Mouse (Mus musculus): ENCODE measurements around the gene Mdm2. TPM values are rescaled to one million over a fixed set of nuclear protein-coding genes. Genes with fewer than 3 reads are reported as not detected.
"Not testable (repeated sequence)": the region's sequence is repeated elsewhere in the genome, so short reads cannot be mapped to it uniquely, and the experiment has no call there.

The Mdm2 gene
- total and polyA plus RNA-seq, 2 experiments from 2014 or later: 24.6 to 28.9 TPM

DNA sequence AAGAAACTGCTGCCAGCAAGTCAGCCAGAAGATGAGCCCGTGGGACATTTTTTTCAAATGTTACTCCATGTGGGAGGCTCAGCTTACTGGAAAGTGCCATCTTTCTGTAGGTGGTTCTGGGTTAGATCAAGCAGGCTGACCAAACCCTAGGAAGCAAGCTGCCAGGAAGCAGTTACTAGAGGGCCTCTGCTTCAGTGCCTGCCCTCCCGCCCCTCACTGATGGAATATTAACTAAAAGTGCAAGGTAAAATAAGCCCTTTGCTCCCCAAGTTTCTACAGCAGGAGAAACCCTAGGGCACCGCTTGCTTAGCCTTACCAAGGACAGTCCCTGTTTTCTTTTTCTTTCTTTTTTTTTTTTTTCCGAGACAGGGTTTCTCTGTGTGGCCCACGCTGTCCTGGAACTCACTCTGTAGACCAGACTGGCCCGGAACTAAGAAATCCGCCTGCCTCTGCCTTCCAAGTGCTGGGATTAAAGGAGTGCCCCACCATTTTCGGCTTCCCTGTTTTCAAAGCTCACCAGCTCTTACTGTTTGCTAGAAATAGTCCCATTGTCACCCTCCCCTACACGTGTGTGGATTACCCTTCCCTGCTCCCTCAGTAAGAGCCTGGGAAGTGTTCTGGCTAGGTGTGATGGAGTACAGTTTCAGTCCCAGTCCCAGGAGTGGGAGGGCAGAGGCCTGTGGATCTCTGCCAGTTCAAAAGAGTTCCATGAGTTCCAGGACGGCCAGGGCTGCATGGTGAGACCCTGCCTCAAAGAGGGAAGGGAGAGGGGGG is 37.9 kb upstream of the Mdm2 start:
- 90% methylated on average over 10 of the region's 10 CpGs for WGBS
- Histone ChIP-seq H3K4me2 (ENCODE audit: low read depth, low read length) (no peak overlapping the region), H3K9ac (replicated peaks; ENCODE audit: low read length) (no peak overlapping the region), H3K27ac (no peak overlapping the region), H3K36me3 (ENCODE audit: insufficient read depth, low read length) (peaks cover 4% of the 10 kb centered on the region; the same call in 1 of the 2 replicates), H3K4me1 (ENCODE audit: insufficient read depth, low read length) (peaks cover 5% of the 10 kb centered on the region; the same call in 1 of the 2 replicates), H3K27me3 (ENCODE audit: insufficient read depth, low read length) (no peaks in the 10 kb centered on the region), H3K4me3 (ENCODE audit: low read length) (no peak overlapping the region), H3K9me3 (ENCODE audit: low read length) (no peaks in the 10 kb centered on the region)
- no peak for TF ChIP-seq CTCF (IDR thresholded peaks at IDR 0.05; ENCODE audit: low read depth)
- ATAC-seq (no peak), DNase-seq (ENCODE audit: low spot score) (no peak)

DNA sequence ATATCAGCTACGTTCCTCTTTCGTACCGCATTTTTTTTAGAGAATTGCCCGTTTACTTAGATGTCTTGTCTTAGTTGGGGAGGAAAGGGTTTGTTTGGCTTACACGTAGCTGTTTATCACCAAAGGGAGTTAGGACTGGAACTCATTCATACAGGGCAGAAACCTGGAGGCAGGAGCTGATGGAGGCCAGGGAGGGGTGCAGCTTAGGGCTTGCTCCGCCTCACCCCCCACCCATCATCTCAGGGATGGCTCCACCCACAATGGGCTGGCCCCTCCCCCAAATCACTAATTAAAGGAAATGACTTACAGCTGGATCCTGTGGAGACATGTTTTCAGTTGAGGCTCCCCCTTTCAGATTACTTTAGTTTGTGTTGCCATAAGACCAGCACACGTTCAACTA is 37.2 kb upstream of the Mdm2 start:
- peaks cover 4% of the 10 kb centered on the region; the same call in 1 of the 2 replicates for H3K36me3 ChIP-seq (ENCODE audit: insufficient read depth, low read length)
- no peak for TF ChIP-seq CTCF (IDR thresholded peaks at IDR 0.05; ENCODE audit: low read depth)
- H3K9me3 ChIP-seq (ENCODE audit: low read length): no peaks in the 10 kb centered on the region
- DNase-seq (ENCODE audit: low spot score) (no peak), ATAC-seq (no peak)
- H3K4me1 ChIP-seq (ENCODE audit: insufficient read depth, low read length): peaks cover 5% of the 10 kb centered on the region; the same call in 1 of the 2 replicates
- no peak overlapping the region for H3K27ac ChIP-seq
- H3K27me3 ChIP-seq (ENCODE audit: insufficient read depth, low read length): no peaks in the 10 kb centered on the region
- no peak overlapping the region for H3K4me3 ChIP-seq (ENCODE audit: low read length)
- 92% methylated on average over 7 of the region's 7 CpGs for WGBS
- no peak overlapping the region for H3K4me2 ChIP-seq (ENCODE audit: low read depth, low read length)
- no peak overlapping the region for H3K9ac ChIP-seq (replicated peaks; ENCODE audit: low read length)

DNA sequence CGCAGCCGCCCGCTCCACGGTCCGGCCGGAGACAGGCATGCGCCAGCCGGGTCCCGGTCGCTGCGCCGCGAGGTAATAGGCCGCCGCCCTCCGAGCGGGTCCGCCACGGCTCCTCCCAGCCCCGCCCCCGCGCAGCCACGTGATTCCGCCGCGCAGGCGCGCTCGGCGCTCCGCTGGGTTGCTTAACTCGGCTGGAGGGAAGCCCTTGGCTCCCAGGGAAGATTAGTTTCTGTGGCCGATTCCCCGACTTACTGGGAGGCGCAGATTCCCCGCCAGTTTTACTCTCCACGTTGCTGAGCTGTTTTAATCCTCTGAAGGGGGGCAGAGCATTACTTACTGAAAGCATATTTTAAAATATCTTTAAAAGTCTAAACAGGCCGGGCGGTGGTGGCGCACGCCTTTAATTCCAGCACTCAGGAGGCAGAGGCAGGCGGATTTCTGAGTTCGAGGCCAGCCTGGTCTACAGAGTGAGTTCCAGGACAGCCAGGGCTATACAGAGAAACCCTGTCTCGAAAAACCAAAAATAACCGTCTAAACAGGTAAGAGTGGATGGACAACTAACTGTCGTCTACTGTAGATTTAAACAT is 35.8 kb upstream of the Mdm2 start, which contains the start of gene Slc35e3:
Gene Slc35e3 (minus strand): TSS at position 69 of the 587 bp plus-strand sequence.
- Histone ChIP-seq H3K9ac (replicated peaks; ENCODE audit: low read length) (peak within 1 kb of the TSS; percentile 58), H3K27me3 (ENCODE audit: insufficient read depth, low read length) (no peaks in the 10 kb centered on the region), H3K36me3 (ENCODE audit: insufficient read depth, low read length) (no peaks in the 10 kb centered on the region; the same call in 1 of the 2 replicates), H3K4me3 (ENCODE audit: low read length) (peak within 1 kb of the TSS; percentile 54), H3K27ac (peak within 1 kb of the TSS; percentile 36; the same call in 1 of the 2 replicates), H3K9me3 (ENCODE audit: low read length) (no peaks in the 10 kb centered on the region), H3K4me1 (ENCODE audit: insufficient read depth, low read length) (peaks cover 5% of the 10 kb centered on the region; the same call in 1 of the 2 replicates), H3K4me2 (ENCODE audit: low read depth, low read length) (peak within 1 kb of the TSS; percentile 72)
- ATAC-seq (peak; percentile 98), DNase-seq (ENCODE audit: low spot score) (peak; percentile 97)
- TF ChIP-seq CTCF (IDR thresholded peaks at IDR 0.05; ENCODE audit: low read depth): no peak
- WGBS: 14% methylated on average over 43 of the region's 46 CpGs

DNA sequence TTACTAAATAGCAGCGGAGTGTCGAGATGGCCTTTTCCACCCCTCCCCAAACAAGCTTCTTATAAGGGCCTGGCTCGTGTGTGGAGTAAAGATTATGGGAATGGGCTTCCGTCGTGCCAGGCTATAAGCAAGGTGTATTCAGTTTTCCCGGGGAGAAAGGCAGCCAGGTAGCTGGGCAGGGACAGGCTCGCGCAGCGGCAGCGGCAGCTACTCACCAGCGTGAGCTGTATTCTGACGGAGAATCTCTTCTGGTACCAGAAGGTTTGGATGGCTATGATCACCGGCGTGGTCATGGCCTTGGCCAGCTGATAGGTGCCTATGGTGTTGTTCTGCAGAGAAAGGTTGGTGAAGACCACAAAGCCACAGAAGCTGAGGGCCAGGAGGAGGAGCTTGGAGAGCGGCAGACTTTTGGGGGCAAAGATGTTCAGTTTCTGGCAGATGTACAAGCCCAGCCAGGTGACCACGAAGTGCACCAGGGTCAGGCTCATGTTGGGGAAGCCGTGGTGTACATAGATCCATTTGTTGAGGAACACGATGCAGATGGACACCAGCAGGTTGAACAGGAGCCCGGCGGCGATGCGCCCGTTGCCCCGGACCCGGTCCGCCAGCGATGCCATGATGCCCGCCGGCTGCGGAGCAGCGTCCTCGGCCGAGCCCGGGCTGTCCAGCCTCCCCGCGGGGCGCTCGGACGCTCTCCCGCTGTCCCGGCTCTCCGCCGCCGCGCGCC is 35.2 kb upstream of the Mdm2 start:
- not testable (repeated sequence) for H3K4me1 ChIP-seq (ENCODE audit: insufficient read depth, low read length); H3K36me3 ChIP-seq (ENCODE audit: insufficient read depth, low read length); DNase-seq (ENCODE audit: low spot score); H3K27me3 ChIP-seq (ENCODE audit: insufficient read depth, low read length); H3K9me3 ChIP-seq (ENCODE audit: low read length)
- H3K4me3 ChIP-seq (ENCODE audit: low read length): peak overlapping the region; percentile 54
- peak; percentile 77 for ATAC-seq
- peak overlapping the region; percentile 72 for H3K4me2 ChIP-seq (ENCODE audit: low read depth, low read length)
- WGBS: 1% methylated on average over 13 of the region's 46 CpGs
- H3K27ac ChIP-seq: peak overlapping the region; percentile 36; the same call in 1 of the 2 replicates
- peak overlapping the region; percentile 58 for H3K9ac ChIP-seq (replicated peaks; ENCODE audit: low read length)

DNA sequence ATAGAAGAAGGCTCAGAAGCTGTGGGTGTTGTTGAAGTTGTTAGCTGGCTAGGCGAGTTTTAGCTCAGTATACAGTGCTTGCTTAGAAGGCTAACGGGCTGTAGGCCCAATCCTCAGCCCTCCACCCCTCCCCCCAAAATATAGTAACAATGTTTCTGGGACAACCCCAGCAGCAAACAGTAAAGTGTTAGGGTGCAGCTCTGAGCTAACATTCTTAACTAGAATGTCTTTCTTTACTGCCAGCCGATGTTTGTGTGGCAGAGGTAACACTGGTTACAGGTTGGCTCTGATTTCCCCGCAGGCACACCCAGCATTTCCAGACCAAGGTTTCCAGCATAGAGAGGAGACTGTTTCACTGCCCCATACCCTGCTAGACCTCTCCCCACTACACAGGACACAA is 33.4 kb upstream of the Mdm2 start:
- Histone ChIP-seq H3K9me3 (ENCODE audit: low read length) (no peaks in the 10 kb centered on the region), H3K4me1 (ENCODE audit: insufficient read depth, low read length) (peaks cover 5% of the 10 kb centered on the region; the same call in 1 of the 2 replicates), H3K4me3 (ENCODE audit: low read length) (no peak overlapping the region), H3K4me2 (ENCODE audit: low read depth, low read length) (peak overlapping the region; percentile 72), H3K27me3 (ENCODE audit: insufficient read depth, low read length) (no peaks in the 10 kb centered on the region), H3K36me3 (ENCODE audit: insufficient read depth, low read length) (peaks cover 12% of the 10 kb centered on the region; the same call in 1 of the 2 replicates), H3K27ac (no peak overlapping the region), H3K9ac (replicated peaks; ENCODE audit: low read length) (no peak overlapping the region)
- DNase-seq (ENCODE audit: low spot score) (no peak), ATAC-seq (no peak)
- TF ChIP-seq CTCF (IDR thresholded peaks at IDR 0.05; ENCODE audit: low read depth): no peak
- 57% methylated on average over 4 of the region's 4 CpGs for WGBS

DNA sequence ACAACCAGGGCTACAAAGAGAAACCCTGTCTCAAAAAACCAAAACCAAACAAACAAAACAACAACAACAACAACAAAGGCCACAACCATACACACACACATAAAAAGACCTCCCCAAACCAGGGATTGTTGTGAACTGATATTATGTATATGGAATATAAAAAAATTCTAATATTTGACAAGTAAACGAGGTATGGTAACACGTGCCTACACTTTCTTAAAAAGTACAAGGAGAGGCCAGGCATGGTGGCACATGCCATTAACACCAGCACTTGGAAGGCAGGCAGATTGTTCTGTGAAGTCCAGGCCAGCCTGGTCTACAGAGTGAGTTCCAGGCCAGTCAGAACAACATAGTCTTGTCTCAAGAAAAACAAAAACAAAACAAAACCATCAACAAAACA is 32.6 kb upstream of the Mdm2 start:
- Histone ChIP-seq H3K4me1 (ENCODE audit: insufficient read depth, low read length) (peaks cover 5% of the 10 kb centered on the region; the same call in 1 of the 2 replicates), H3K4me2 (ENCODE audit: low read depth, low read length) (0 out of 2 replicates have a peak overlapping the region, but pooled peaks have one; percentile 72), H3K9ac (replicated peaks; ENCODE audit: low read length) (no peak overlapping the region), H3K27ac (no peak overlapping the region), H3K4me3 (ENCODE audit: low read length) (no peak overlapping the region), H3K36me3 (ENCODE audit: insufficient read depth, low read length) (peaks cover 20% of the 10 kb centered on the region; the same call in 1 of the 2 replicates), H3K9me3 (ENCODE audit: low read length) (no peaks in the 10 kb centered on the region), H3K27me3 (ENCODE audit: insufficient read depth, low read length) (no peaks in the 10 kb centered on the region)
- WGBS: 88% methylated on average over 2 of the region's 2 CpGs
- ATAC-seq (no peak), DNase-seq (ENCODE audit: low spot score) (no peak)
- TF ChIP-seq CTCF (IDR thresholded peaks at IDR 0.05; ENCODE audit: low read depth): no peak
